ENCODE assay signal across 8 mouse cellular contexts in the genomic region with DNA sequence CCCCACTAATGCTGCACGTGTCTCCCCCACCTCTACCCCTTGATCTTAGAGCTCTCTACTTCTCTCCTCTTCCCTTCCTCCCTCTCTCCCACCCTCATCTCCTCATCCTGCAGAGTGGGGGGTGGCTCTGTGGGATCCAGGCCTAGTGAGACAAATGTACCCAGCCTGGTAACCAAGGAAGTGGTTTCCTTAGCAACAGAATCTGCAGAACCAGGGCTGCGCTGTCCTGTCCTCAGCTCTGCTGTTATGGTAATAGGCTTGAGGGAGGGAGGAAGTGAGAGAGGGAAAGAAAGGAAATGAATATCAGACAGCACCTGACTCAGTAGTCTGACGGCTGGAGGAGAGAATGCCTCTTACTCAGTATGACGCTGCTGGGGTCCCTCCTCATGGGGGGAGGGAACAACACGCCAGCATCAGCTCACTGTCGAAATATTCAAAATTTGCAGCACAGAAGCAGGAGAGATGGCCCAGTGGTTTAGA. TPM values are rescaled to one million over a fixed set of nuclear protein-coding genes. Genes with fewer than 3 reads are reported as not detected.
DNase-seq lines count a peak whose midpoint lies in the region; ATAC-seq lines count a peak whose summit lies in the region.

No protein-coding gene starts in this region.

- ATAC-seq in activated CD4-positive, CD25-positive, alpha-beta regulatory T cell, adult 4 months, result peak; percentile 43

- peak; percentile 19 for DNase-seq in CD4-positive helper T cell, adult 2 months (ENCODE audit: low read depth, low spot score)
- DNase-seq in frontal cortex, postnatal 10 days (ENCODE audit: low spot score in 2 of 2), result peak; percentile 75 to 84
- DNase-seq in left cerebral cortex, postnatal 10 days (ENCODE audit: extremely low spot score in 1 of 2, low spot score in 2 of 2), result peak; percentile 70 to 87
- DNase-seq in right cerebral cortex, adult 2 months (ENCODE audit: low spot score in 2 of 2), result peak; percentile 78 to 86
- DNase-seq in cerebellum, adult 8-10 months, result no peak
- DNase-seq in kidney, postnatal 14 days, result no peak
- DNase-seq in adrenal gland, postnatal 25 days, result no peak

- intact Hi-C loops in left cerebral cortex, postnatal 10 days (cut with DNase I), result loop anchor here (5.0 kb wide), 1 partner anchor 131 kb away; the partner anchor contains the start of gene 1700069L16Rik

RNA-seq across cellular contexts. Expression of gene Cmklr1, which starts 58.4 kb away (rescaled TPM):
- not detected for polyA plus RNA-seq in activated CD4-positive, CD25-positive, alpha-beta regulatory T cell, adult 4 months (2017; shearing (Covaris generic))
- total RNA-seq in left cerebral cortex, postnatal 10 days (2021), result 1 to 10 TPM; 3.6 to 4.1 TPM
- 9.3 and 12.9 TPM in 2 replicates for total RNA-seq in adrenal gland, postnatal 25 days (2021)

Comparison
In these comparisons a context has a peak if more than half of its experiments do, and no peak if none do; other contexts are left out.
1. DNase-seq: peak in CD4-positive helper T cell, adult 2 months (single experiment), frontal cortex, postnatal 10 days (2 of 2), left cerebral cortex, postnatal 10 days (2 of 2) and right cerebral cortex, adult 2 months (2 of 2); none in cerebellum, adult 8-10 months (single experiment), kidney, postnatal 14 days (single experiment) and adrenal gland, postnatal 25 days (single experiment).